Mouse (Mus musculus): ENCODE data around the gene Gc.

- no peak for TF ChIP-seq POLR2A (IDR thresholded peaks at IDR 0.05; ENCODE audit: extremely low read depth, insufficient read depth, low read length)
- no peak for TF ChIP-seq CTCF (IDR thresholded peaks at IDR 0.05; ENCODE audit: low read depth, low read length)
Measured at GRCm38 (mm10) chr5:89447978-89448377, 9.7 kb downstream of the Gc start.

Data from liver, adult 2 months (tissue).